Mouse (Mus musculus) kidney, adult 2 months (tissue): ENCODE data around the gene Trim66. TPM values are rescaled to one million over a fixed set of nuclear protein-coding genes. Genes with fewer than 3 reads are reported as not detected.

Experiments
- DNase-seq: peaks from one replicate; pipeline ENCODE4 v3.0.0; 2021
- H3K27ac ChIP-seq: fragments of 200-500 bp; 2 replicates; pipeline ENCODE4 v1.5.1; 2012; ENCODE audit warnings: low read depth, low read length, control low read depth, inconsistent platforms; ENCODE audit not compliant: insufficient read depth
- H3K27me3 ChIP-seq: fragments of 200-500 bp; replicated peaks from 2 replicates; pipeline ENCODE4 v1.6.1; 2012; ENCODE audit warnings: mild to moderate bottlenecking, moderate library complexity, low read length, inconsistent platforms; ENCODE audit not compliant: control insufficient read depth, insufficient read depth
- H3K36me3 ChIP-seq: fragments of 200-500 bp; 2 replicates; pipeline ENCODE4 v1.6.1; 2012; ENCODE audit warnings: mild to moderate bottlenecking, moderate library complexity, low read length, inconsistent platforms; ENCODE audit not compliant: control insufficient read depth, insufficient read depth
- H3K4me1 ChIP-seq: fragments of 200-500 bp; 2 replicates; pipeline ENCODE4 v1.6.1; 2011; ENCODE audit warnings: low read length; ENCODE audit not compliant: control insufficient read depth, insufficient read depth
- H3K4me3 ChIP-seq: fragments of 200-500 bp; 2 replicates; pipeline ENCODE4 v1.5.1; 2011; ENCODE audit warnings: mild to moderate bottlenecking, low read depth, low read length, control low read depth; ENCODE audit not compliant: insufficient read depth
- CTCF ChIP-seq: fragments of 200-500 bp; conservative IDR thresholded peaks from 2 replicates; pipeline ENCODE4 v1.5.1; 2011; ENCODE audit warnings: low read depth, mild to moderate bottlenecking, control low read depth, low read length, moderate library complexity, mixed read lengths; ENCODE audit not compliant: insufficient read depth, insufficient read length
- POLR2A ChIP-seq: fragments of 200-500 bp; IDR thresholded peaks from one replicate; pipeline ENCODE4 v1.6.1; 2011; ENCODE audit warnings: low read depth, low read length, control low read depth
- WGBS: fragments of 180-500 bp; shearing (Covaris S2); methylation state at CpG from one replicate; pipeline ENCODE4 v1.1.7; 2018; 5-methylcytosine and 5-hydroxymethylcytosine counted together
- polyA plus RNA-seq: library from polyadenylated mRNA; depleted of rRNA; stranded (reverse); fragments of >200 nt; gene quantifications from 2 replicates; pipeline ENCODE4 v1.2.3, GENCODE M21; 2012; rRNA removed

The Trim66 gene
- polyA plus RNA-seq, 1 experiment: 0.03 TPM

DNA sequence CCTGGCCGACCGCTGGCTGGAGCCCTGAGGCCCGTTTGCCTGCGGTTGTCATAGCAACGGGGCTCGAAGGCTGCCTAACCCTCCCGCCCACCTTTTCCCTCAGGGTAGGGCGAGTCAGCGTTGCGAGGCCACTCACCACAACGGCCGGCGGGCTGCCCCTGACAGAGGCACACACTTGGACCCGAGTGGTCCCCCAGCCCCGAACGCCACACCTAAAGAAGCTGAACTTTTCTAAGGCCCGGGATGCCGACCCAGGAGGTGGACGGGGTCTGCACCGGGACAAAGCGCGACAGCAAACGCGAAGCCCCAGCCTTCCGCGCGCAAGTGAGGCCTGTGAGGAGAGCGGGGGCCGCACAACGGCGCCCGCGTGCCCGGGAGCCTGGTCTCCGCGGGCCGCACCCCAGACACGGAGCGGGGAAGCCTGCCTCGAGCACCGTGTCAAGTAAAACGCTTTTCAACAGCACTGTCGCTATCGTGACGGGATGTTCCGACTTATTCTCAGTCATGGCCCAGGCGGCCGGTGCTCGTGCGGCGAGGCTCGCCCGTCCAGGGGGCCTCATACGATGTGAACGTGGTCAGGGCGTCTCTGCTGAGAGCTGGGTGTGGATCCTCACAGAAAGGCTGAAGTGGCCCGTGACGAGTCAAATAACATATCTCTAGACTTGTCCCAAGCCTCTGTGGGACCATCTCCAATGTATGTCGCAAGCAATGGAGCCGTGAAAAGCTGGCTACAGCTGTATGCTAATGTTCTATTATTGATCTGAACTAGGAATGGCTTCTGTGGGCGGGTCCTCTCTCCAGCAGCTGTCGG, 68.9 kb downstream of the Trim66 start, which contains the start of gene Stk33:
Gene Stk33 (minus strand): TSS at position 301 of the 811 bp plus-strand sequence.
- 2% methylated on average over 62 of the region's 62 CpGs for WGBS
- no peak within 1 kb of the TSS for H3K27ac ChIP-seq
- no peaks in the 10 kb centered on the region for H3K4me1 ChIP-seq
- H3K4me3 ChIP-seq: peak within 1 kb of the TSS; percentile 17; the same call in 1 of the 2 replicates
- TF ChIP-seq CTCF: no peak
- no peak for TF ChIP-seq POLR2A
- no peaks in the 10 kb centered on the region for H3K36me3 ChIP-seq
- H3K27me3 ChIP-seq: no peaks in the 10 kb centered on the region; the same call in 1 of the 2 replicates
- DNase-seq: peak; percentile 5

DNA sequence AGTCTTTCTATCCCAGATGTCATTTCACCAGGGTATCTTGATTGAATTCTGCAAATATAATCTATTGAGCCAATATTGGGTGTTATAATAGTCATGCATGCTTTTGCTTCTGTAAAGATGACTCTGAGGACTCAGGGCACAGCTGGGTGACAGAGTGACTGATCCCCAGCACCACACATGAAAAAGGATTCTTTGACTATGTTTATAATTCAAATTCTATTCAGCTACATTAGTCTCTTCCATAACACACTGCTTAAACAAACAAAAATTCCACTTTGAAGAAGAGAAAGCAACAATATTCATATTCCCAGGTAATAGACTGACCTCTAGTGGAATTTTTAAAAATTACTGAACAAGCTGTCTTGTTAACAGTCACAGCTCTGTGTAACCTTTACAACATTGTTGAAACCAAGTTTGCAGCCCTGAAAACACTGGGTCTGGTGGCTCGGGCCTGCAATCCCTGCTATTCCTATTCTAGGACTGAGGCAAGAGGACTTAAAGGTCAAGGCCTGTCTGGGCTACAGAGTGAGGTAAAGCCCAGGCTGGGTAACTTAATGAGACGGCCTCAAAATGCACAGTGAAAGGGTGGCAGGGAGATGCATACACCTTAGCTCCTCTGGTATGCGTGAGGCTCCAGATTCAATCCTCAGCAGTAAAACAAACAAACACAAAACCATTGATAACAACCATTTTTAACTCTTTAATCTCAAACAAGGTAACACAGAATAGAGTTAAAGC, 83.3 kb downstream of the Trim66 start:
- H3K27me3 ChIP-seq: no peaks in the 10 kb centered on the region; the same call in 1 of the 2 replicates
- H3K4me1 ChIP-seq: no peaks in the 10 kb centered on the region
- H3K4me3 ChIP-seq: no peak overlapping the region
- H3K27ac ChIP-seq: no peak overlapping the region
- WGBS: 64% methylated on average over 3 of the region's 3 CpGs
- peak; percentile 7 for DNase-seq
- no peaks in the 10 kb centered on the region for H3K36me3 ChIP-seq
- TF ChIP-seq POLR2A (no peak), CTCF (0 out of 2 replicates have a peak, but pooled peaks have one; percentile 3)

DNA sequence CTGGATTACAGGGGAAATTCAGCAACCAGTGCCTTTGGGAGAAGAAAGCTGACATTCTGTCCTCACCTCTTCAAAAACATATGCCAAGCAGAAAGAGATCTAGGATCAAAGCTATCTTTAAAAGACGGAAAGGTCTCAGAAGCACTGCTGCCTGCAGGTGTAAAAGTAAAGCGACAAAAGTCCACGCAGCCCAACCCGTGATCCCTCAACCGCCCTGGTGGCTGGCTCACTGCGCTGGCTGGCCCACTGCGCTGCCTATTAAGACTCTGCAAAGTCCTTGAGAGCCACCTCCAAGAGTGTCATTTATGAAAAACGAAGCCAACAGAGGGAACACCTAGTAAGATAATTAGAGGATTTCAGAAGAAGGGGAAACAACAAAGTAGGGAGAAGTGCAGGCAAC, 85.1 kb downstream of the Trim66 start:
- WGBS: 87% methylated on average over 8 of the region's 8 CpGs
- no peak for TF ChIP-seq CTCF
- TF ChIP-seq POLR2A: no peak

DNA sequence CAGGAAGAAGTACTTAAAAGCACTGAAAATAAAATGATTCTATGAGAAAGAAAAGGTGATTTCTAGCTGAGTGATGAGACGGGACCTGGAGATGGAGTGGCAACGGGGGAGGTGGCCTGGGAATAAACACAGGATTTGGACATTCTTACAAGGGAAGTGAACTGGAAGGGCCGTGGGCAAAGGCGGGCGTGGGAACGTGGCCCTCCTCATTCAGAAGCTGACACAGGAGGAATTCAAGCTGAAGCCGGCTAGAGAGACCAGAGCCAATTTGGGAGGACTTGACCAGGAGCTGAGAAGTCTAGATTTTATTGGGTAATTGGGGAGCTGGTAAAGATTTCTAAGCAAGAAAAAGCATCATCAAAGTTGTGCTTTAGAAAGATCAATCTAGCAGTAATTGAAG, 102.4 kb downstream of the Trim66 start:
- no peaks in the 10 kb centered on the region for H3K4me1 ChIP-seq
- no peak overlapping the region for H3K4me3 ChIP-seq
- no peak for DNase-seq
- no peak for TF ChIP-seq POLR2A
- no peak for TF ChIP-seq CTCF
- WGBS: 52% methylated on average over 7 of the region's 7 CpGs
- H3K36me3 ChIP-seq: no peaks in the 10 kb centered on the region
- H3K27me3 ChIP-seq: no peaks in the 10 kb centered on the region; the same call in 1 of the 2 replicates
- no peak overlapping the region for H3K27ac ChIP-seq

More for the DNA sequence above, 85.1 kb downstream of the Trim66 start:
- no peak overlapping the region for H3K27ac ChIP-seq
- no peak for DNase-seq
- H3K27me3 ChIP-seq: no peaks in the 10 kb centered on the region; the same call in 1 of the 2 replicates
- H3K4me3 ChIP-seq: no peak overlapping the region
- H3K4me1 ChIP-seq: no peaks in the 10 kb centered on the region
- H3K36me3 ChIP-seq: no peaks in the 10 kb centered on the region

DNA sequence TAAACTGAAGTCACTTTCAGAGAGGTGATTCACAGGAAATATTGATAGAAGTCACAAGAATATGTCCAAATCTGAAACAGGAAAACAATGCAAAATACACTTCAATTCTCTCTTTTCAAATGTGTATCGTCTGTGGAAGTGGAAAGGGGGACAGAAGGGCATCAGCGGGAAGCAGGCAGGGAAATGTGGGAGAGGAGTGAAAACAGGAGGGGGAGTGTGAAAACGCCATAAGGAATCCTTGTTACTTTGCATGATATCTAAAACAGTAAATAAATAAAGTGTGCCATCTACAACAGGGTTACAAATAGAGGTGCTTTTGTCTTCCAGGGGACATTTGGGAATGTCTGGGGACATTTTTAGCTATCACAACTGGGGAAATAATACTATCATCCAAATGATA, 108.6 kb downstream of the Trim66 start:
- DNase-seq: no peak
- Histone ChIP-seq H3K4me3 (no peak overlapping the region), H3K36me3 (no peaks in the 10 kb centered on the region), H3K27me3 (no peaks in the 10 kb centered on the region), H3K4me1 (no peaks in the 10 kb centered on the region), H3K27ac (no peak overlapping the region)
- no peak for TF ChIP-seq POLR2A
- TF ChIP-seq CTCF: no peak
- 54% methylated on average over 3 of the region's 3 CpGs for WGBS

Other genes with a start within 250 kb of the Trim66 start
- 0.08 and 0.10 TPM in 2 replicates for gene Stk33, start 69.1 kb downstream of the Trim66 start, polyA plus RNA-seq
- 278 and 374 TPM in 2 replicates for gene Rpl27a, start 11.0 kb upstream of the Trim66 start, polyA plus RNA-seq
- gene St5, start 195.5 kb upstream of the Trim66 start, polyA plus RNA-seq: 39.5 and 47.6 TPM in 2 replicates
- gene Akip1, start 195.6 kb upstream of the Trim66 start, polyA plus RNA-seq: 24.7 and 29.8 TPM in 2 replicates
- gene BC051019, start 215.7 kb upstream of the Trim66 start, polyA plus RNA-seq: 0.08 TPM in 1 of 2 replicates, not detected in the other
- 0.92 and 1.6 TPM in 2 replicates for gene Ascl3, start 223.6 kb upstream of the Trim66 start, polyA plus RNA-seq
- 65.8 and 74.5 TPM in 2 replicates for gene Tmem9b, start 244.7 kb upstream of the Trim66 start, polyA plus RNA-seq